Mouse (Mus musculus) stomach, postnatal 0 days (tissue): ENCODE measurements around the gene Rbms3.

ENCODE experiments used
- CTCF ChIP-seq: IDR thresholded peaks from 2 replicates; pipeline ENCODE4 v1.5.1; 2016; ENCODE audit warnings: antibody characterized with exemption, low read depth, mild to moderate bottlenecking, moderate library complexity
- EP300 ChIP-seq: optimal IDR thresholded peaks from 2 replicates; pipeline ENCODE3; 2016; ENCODE audit warnings: antibody characterized with exemption

DNA sequence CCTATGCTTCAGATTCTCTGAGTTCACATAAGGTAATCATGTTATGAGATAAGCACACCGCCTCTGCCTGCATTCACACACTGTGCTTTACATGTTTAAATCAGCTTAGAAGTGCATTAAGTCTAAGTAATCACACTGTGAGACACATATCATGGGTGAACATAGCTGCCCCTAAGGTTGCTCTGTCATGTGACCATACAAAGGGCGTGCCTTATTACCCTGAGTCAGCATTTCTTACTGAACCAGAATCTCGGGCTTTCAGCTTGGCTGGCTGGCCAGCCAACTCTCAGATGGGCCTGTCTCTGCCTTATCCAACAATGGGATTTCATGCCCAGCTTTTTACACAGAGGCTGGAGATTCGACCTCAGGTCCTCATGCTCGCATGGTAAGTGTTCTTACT is 493.3 kb downstream of the Rbms3 start:
- TF ChIP-seq CTCF (no peak), EP300 (no peak)
